Mouse (Mus musculus) E14TG2a.4 (cell line): ENCODE data around the gene Synj2.

Experiments
- CTCF ChIP-seq: conservative IDR thresholded peaks from 2 replicates; pipeline ENCODE4 v1.5.1; 2014; ENCODE audit warnings: low read length
- NANOG ChIP-seq: IDR thresholded peaks from 2 replicates; pipeline ENCODE4 v1.6.1; 2014; ENCODE audit warnings: borderline replicate concordance, low read length, mixed read lengths

GRCm38 (mm10) chr17:5956350-5957000, 15.4 kb downstream of the Synj2 start:
- TF ChIP-seq CTCF (no peak), NANOG (no peak)
